Mouse (Mus musculus) kidney, postnatal 0 days (tissue): ENCODE data around the gene Ddx6. TPM values are rescaled to one million over a fixed set of nuclear protein-coding genes. Genes with fewer than 3 reads are reported as not detected.

Source experiments
- ATAC-seq: fragments of 200-750 bp; cut with Nextera tagmentation; replicated peaks from 2 replicates; pipeline ENCODE4 v1.8.0; 2017; ENCODE audit warnings: low read depth, moderate number of reproducible peaks, moderate TSS enrichment, moderate library complexity; ENCODE audit not compliant: low FRiP score
- DNase-seq: peaks from one replicate; pipeline ENCODE4 v3.0.0-alpha.2; 2016; ENCODE audit warnings: low spot score
- H3K27ac ChIP-seq: fragments of 300-500 bp; sonication (generic); 2 replicates; pipeline ENCODE4 v1.5.1; 2014; ENCODE audit warnings: mild to moderate bottlenecking
- H3K27me3 ChIP-seq: fragments of 300-500 bp; sonication (generic); 2 replicates; pipeline ENCODE4 v1.6.1; 2014; ENCODE audit warnings: low read length, mixed read lengths; ENCODE audit not compliant: insufficient read depth
- H3K36me3 ChIP-seq: fragments of 300-500 bp; sonication (generic); 2 replicates; pipeline ENCODE4 v1.6.1; 2014; ENCODE audit warnings: low read length, mixed read lengths; ENCODE audit not compliant: insufficient read depth
- H3K4me1 ChIP-seq: fragments of 300-500 bp; sonication (generic); replicated peaks from 2 replicates; pipeline ENCODE4 v1.6.1; 2014; ENCODE audit warnings: antibody characterized with exemption, low read length, mixed read lengths; ENCODE audit not compliant: insufficient read depth
- H3K4me2 ChIP-seq: fragments of 300-500 bp; sonication (generic); 2 replicates; pipeline ENCODE4 v1.6.1; 2014; ENCODE audit warnings: mild to moderate bottlenecking, low read length, moderate library complexity, mixed read lengths
- H3K4me3 ChIP-seq: fragments of 300-500 bp; sonication (generic); replicated peaks from 2 replicates; pipeline ENCODE4 v1.5.1; 2014; ENCODE audit warnings: low read depth, low read length
- H3K9ac ChIP-seq: fragments of 300-500 bp; sonication (generic); 2 replicates; pipeline ENCODE4 v1.6.1; 2014; ENCODE audit warnings: low read depth, low read length
- H3K9me3 ChIP-seq: fragments of 300-500 bp; sonication (generic); replicated peaks from 2 replicates; pipeline ENCODE4 v1.6.1; 2016; ENCODE audit warnings: low read length, inconsistent platforms, mixed read lengths
- CTCF ChIP-seq: IDR thresholded peaks from 2 replicates; pipeline ENCODE4 v1.5.1; 2016; ENCODE audit warnings: antibody characterized with exemption, low read depth, mild to moderate bottlenecking, moderate library complexity
- WGBS: fragments of 180-500 bp; shearing (Covaris S2); extraction: QIAGEN DNeasy Blood & Tissue Kit; methylation state at CpG from one replicate; pipeline ENCODE4 v1.1.7; 2014; 5-methylcytosine and 5-hydroxymethylcytosine counted together
- polyA plus RNA-seq: library from polyadenylated mRNA; unstranded; fragments of >200 nt; fragmentation: Nextera tagmentation; extraction: Ambion mirVana; gene quantifications from 2 replicates; pipeline ENCODE4 v1.2.1, GENCODE M21; 2015

Ddx6 gene
- polyA plus RNA-seq, result 13.8 and 14.9 TPM in 2 replicates

DNA sequence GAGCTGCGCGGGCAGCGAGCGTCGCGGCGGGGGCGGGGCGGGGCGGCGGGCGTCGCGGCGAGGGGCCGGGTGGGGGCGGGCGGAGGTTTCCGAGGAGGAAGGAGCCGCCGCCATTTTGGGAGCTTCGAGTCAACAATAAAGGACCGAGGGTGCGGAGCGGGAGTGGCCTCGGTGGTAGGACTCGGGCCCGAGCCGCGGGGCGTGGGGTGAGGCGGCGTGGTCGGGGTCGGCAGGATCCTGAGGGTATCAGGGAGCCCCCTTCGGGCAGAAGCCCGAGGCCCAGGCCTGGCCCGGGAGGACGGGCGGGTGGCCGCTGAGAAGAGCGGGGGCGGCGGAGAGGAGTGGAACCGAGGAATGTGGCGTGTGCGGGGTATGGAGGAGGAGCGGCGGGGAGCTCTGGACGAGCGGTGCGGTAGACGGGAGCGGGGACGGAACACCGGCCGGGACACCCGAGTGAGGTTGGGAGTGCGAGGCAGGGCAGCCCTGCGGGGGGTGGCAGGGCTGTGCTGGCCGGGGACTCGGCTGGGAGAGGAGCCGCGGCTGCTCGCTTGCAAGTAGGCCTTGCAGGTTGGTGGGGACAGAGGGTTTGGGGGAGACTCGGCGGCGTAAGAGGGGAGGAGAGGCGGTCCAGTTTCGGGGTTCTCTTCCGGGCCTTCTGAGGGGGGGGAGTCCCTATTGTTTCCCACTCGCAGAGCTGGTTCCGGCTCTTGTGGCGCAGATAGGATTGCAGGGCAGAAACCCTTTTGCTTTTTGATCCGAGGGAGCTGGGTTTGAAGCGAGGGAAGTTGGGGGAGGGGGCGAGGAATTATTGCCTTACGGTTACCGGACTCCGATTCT is at the start of gene Ddx6:
Gene Ddx6 (plus strand): TSS at position 114 of the 837 bp plus-strand sequence.
- no peaks in the 10 kb centered on the region for H3K9me3 ChIP-seq
- H3K27ac ChIP-seq, result peak within 1 kb of the TSS; percentile 99
- under 1% methylated on average over 66 of the region's 80 CpGs for WGBS
- ATAC-seq (peak; percentile 47), DNase-seq (peak; percentile 83)
- no peaks in the 10 kb centered on the region for H3K27me3 ChIP-seq
- no peak for TF ChIP-seq CTCF
- peak within 1 kb of the TSS; percentile 92 for H3K4me3 ChIP-seq
- peak within 1 kb of the TSS; percentile 98 for H3K9ac ChIP-seq
- peaks cover 16% of the 10 kb centered on the region for H3K4me1 ChIP-seq
- 0 out of 2 replicates have a peak, but pooled peaks cover 9% of the 10 kb centered on the region for H3K36me3 ChIP-seq
- peak within 1 kb of the TSS; percentile 73 for H3K4me2 ChIP-seq

DNA sequence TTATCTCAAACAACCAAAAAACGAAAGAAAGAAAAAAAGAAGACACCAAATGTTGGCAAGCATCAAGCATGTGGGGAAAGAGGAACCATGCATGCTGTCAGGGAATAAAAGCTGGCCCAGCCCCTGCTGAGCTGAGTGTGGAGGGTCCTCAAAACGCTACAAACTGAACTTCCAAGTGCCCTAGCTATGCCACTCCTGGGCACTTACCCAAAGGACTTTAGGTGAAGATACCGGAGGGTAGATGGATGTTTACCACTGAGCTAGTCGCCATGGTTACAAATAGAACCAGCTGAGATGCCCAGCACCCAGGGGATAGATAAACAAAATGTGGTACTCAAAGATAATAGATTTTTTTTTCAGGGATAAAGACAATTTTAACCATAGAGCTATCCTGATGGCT is 43.1 kb upstream of the Ddx6 start, which contains the start of gene Cxcr5:
Gene Cxcr5 (minus strand): TSS at position 281 of the 400 bp plus-strand sequence.
- no peak within 1 kb of the TSS for H3K4me2 ChIP-seq
- H3K9ac ChIP-seq, result no peak within 1 kb of the TSS
- 76% methylated on average over 4 of the region's 4 CpGs for WGBS
- no peak within 1 kb of the TSS for H3K27ac ChIP-seq
- no peaks in the 10 kb centered on the region for H3K4me1 ChIP-seq
- H3K9me3 ChIP-seq, result no peaks in the 10 kb centered on the region
- H3K36me3 ChIP-seq, result no peaks in the 10 kb centered on the region
- ATAC-seq (no peak), DNase-seq (no peak)
- H3K4me3 ChIP-seq, result no peak within 1 kb of the TSS
- no peaks in the 10 kb centered on the region for H3K27me3 ChIP-seq
- TF ChIP-seq CTCF, result no peak

DNA sequence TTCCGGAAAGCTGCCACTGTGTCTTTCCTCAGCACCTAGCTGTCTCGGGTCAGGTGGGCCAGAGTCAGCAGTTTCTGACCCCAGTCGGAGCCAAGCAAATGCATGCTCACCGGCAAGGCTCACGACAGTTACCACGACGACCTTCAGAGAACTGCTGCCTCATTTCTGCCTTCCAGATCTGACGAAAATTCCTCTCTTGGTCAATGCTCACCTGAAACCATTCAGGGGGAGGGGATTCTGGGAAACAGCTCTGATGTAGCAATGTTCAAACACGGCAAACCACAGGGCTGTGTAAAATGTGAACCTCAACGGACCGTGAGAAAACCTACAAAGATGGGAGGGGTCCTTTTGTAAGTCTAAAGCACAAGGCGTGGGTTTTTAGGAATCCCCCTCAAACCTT is 41.8 kb upstream of the Ddx6 start:
- Histone ChIP-seq H3K36me3 (no peaks in the 10 kb centered on the region), H3K4me3 (no peak overlapping the region), H3K4me1 (no peaks in the 10 kb centered on the region), H3K4me2 (no peak overlapping the region), H3K9ac (no peak overlapping the region), H3K27me3 (no peaks in the 10 kb centered on the region), H3K9me3 (no peaks in the 10 kb centered on the region), H3K27ac (no peak overlapping the region)
- ATAC-seq, result no peak
- DNase-seq, result no peak
- 49% methylated on average over 12 of the region's 12 CpGs for WGBS
- TF ChIP-seq CTCF, result no peak

DNA sequence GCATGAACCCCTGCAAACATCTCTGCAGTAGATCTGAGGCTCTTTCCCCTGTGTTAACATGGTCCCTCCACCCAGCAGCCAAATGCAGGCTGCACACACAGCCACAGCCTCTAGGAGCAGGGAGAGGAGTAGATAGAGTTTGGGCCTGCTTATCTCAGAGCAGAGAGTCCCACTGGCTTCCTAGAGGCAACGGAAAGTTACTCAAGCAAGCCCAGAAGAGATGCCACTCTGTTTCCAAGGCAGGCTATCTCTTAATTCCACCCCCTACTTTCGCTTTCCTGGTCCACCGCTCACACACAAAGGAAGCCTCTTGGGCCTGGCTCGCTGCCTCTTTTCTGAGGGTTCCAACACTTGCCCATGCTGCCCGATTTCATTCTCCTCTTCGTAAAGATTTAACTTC is 39.3 kb upstream of the Ddx6 start:
- Histone ChIP-seq H3K27me3 (no peaks in the 10 kb centered on the region), H3K4me1 (no peaks in the 10 kb centered on the region), H3K27ac (no peak overlapping the region), H3K9me3 (no peaks in the 10 kb centered on the region), H3K36me3 (no peaks in the 10 kb centered on the region), H3K9ac (no peak overlapping the region), H3K4me3 (no peak overlapping the region), H3K4me2 (no peak overlapping the region)
- 55% methylated on average over 6 of the region's 6 CpGs for WGBS
- TF ChIP-seq CTCF, result no peak
- ATAC-seq (no peak), DNase-seq (peak; percentile 28)

DNA sequence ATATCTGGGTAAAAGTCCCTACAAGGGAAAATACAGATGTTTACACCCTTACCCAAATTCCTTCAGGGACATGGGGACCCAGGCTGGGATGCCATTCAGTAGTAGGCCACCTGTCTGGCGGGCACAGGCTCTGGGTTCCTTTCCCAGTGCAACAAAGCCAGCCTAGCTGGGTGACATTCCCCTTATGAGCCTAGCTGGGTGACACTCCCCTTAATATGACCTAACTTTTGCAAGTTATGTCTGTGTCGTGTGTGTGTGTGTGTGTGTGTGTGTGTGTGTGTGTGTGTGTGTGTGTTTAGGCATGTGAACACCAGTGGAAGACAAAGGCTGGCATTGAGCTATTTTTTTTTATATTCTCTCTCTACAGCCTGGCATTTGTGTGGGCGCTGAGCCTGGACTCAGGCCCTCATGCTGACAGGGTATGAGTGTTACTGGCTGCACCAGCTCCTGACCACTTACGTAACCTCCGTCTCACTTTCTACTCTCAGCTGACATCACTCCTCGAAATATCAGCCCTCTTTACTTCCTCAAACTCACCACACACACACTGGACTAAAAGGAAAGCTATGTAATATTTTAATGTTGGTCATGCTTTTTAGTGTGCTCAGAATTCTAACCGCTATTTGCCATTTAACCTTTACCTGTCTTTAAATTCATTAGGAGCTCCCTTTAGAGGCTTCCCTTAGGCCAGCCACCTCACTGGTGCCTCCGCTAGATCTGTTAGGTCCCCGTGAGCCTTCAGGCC is 37.2 kb upstream of the Ddx6 start:
- 65% methylated on average over 9 of the region's 9 CpGs for WGBS
- H3K36me3 ChIP-seq, result no peaks in the 10 kb centered on the region
- ATAC-seq (no peak), DNase-seq (peak; percentile 24)
- TF ChIP-seq CTCF, result no peak
- H3K4me1 ChIP-seq, result no peaks in the 10 kb centered on the region
- no peak overlapping the region for H3K4me2 ChIP-seq
- no peak overlapping the region for H3K27ac ChIP-seq
- no peaks in the 10 kb centered on the region for H3K9me3 ChIP-seq
- no peak overlapping the region for H3K9ac ChIP-seq
- H3K27me3 ChIP-seq, result no peaks in the 10 kb centered on the region
- H3K4me3 ChIP-seq, result no peak overlapping the region

DNA sequence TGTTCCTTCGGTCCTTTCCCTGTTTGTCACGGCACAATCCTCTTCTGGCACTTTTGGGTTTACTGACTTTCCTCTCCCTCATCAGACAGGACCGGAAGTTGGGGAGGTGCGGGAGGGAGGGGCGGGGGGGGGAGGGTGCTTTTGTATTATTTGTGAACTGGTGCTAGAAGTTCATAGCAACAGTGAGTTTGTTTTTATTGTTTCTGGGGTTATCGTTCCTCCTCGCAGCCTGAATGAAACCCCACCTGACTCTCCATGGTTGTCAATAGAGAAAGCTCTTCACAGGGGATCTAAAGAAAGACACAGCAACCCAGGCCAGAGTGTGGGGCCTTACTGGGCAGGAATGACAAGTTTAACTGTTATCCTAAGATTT is 36.6 kb upstream of the Ddx6 start:
- H3K9me3 ChIP-seq, result no peaks in the 10 kb centered on the region
- no peak for ATAC-seq
- H3K27ac ChIP-seq, result no peak overlapping the region
- H3K27me3 ChIP-seq, result no peaks in the 10 kb centered on the region
- WGBS, result 43% methylated on average over 7 of the region's 7 CpGs
- no peak for TF ChIP-seq CTCF
- no peak for DNase-seq
- H3K9ac ChIP-seq, result no peak overlapping the region
- H3K4me2 ChIP-seq, result no peak overlapping the region
- H3K36me3 ChIP-seq, result no peaks in the 10 kb centered on the region
- H3K4me1 ChIP-seq, result no peaks in the 10 kb centered on the region
- no peak overlapping the region for H3K4me3 ChIP-seq
